12 mouse cellular contexts compared by ENCODE assay signal in genomic region chr2:156903367-156903766, GRCm38 (mm10). TPM values are rescaled to one million over a fixed set of nuclear protein-coding genes. Genes with fewer than 3 reads are reported as not detected.
DNase-seq lines count a peak whose midpoint lies in the region; ATAC-seq and TF ChIP-seq lines count a peak whose summit lies in the region.
"Had no signal": no experiment of that assay in that cellular context is flagged by ENCODE, and none has a peak within 500 bp of the region (broad histone marks: within the 10 kb centered on the region; RNA-seq: fewer than 3 reads in every experiment).

No protein-coding gene starts in this region.

- no peak for TF ChIP-seq POLR2A in cortical plate, adult 2 months (IDR thresholded peaks at IDR 0.05; ENCODE audit: extremely low read depth, insufficient read depth, low read length)

- peak; percentile 67 for TF ChIP-seq CTCF in layer of hippocampus, adult 2 months (conservative IDR thresholded peaks at IDR 0.05)
- TF ChIP-seq CTCF in E14TG2a.4 (conservative IDR thresholded peaks at IDR 0.05; ENCODE audit: low read length) = peak; percentile 19
- TF ChIP-seq CTCF in cortical plate, adult 2 months (IDR thresholded peaks at IDR 0.05; ENCODE audit: extremely low read depth, insufficient read depth, low read length) = peak; percentile 44

- no peak overlapping the region for H3K27ac ChIP-seq in layer of hippocampus, adult 2 months
- H3K27ac ChIP-seq in cortical plate, adult 2 months (ENCODE audit: insufficient read depth, low read length) = no peak overlapping the region
- H3K27ac ChIP-seq: heart, embryonic 15.5 days; liver, embryonic 15.5 days had no signal

- peaks cover 12% of the 10 kb centered on the region; the same call in 1 of the 2 replicates for H3K9me3 ChIP-seq in E14TG2a.4 (ENCODE audit: low read length)
- H3K9me3 ChIP-seq: heart, embryonic 15.5 days; liver, embryonic 15.5 days; megakaryocyte, embryonic 14.5 days had no signal

- DNase-seq in cerebellum, adult 11-12 months = peak; percentile 47
- no peak for DNase-seq in cerebellum, postnatal 4 days (ENCODE audit: low spot score in 2 of 2)
- no peak for DNase-seq in layer of hippocampus, adult 2 months (ENCODE audit: low spot score in 2 of 2)
- no peak for DNase-seq in layer of hippocampus, postnatal 14 days (ENCODE audit: low spot score in 2 of 2)
- no peak for DNase-seq in adrenal gland, adult 2 months
- DNase-seq: gastrocnemius, postnatal 25 days had no signal

- H3K36me3 ChIP-seq in E14TG2a.4 (ENCODE audit: insufficient read depth, low read length) = no peaks in the 10 kb centered on the region
- H3K36me3 ChIP-seq: heart, embryonic 15.5 days; liver, embryonic 15.5 days had no signal

- no peaks in the 10 kb centered on the region for H3K27me3 ChIP-seq in E14TG2a.4 (ENCODE audit: insufficient read depth, low read length)
- H3K27me3 ChIP-seq: heart, embryonic 15.5 days; liver, embryonic 15.5 days; megakaryocyte, embryonic 14.5 days had no signal

- H3K4me3 ChIP-seq in layer of hippocampus, adult 2 months = no peak overlapping the region
- no peak overlapping the region for H3K4me3 ChIP-seq in E14TG2a.4 (replicated peaks; ENCODE audit: low read length)
- H3K4me3 ChIP-seq in cortical plate, adult 2 months (ENCODE audit: insufficient read depth, low read length) = no peak overlapping the region
- H3K4me3 ChIP-seq: heart, embryonic 15.5 days; liver, embryonic 15.5 days; megakaryocyte, embryonic 14.5 days had no signal

- no peaks in the 10 kb centered on the region for H3K4me1 ChIP-seq in E14TG2a.4 (replicated peaks; ENCODE audit: low read depth, low read length)
- peaks cover 5% of the 10 kb centered on the region for H3K4me1 ChIP-seq in cortical plate, adult 2 months (ENCODE audit: control insufficient read depth, insufficient read depth, low read length)

- no peak for ATAC-seq in activated CD4-positive, CD25-positive, alpha-beta regulatory T cell, adult 4 months

RNA-seq across cellular contexts. Expression of gene Sla2, which starts 16.4 kb away (rescaled TPM):
- total RNA-seq in layer of hippocampus, adult 2 months (2021) = under 1 TPM; 0.31 to 0.34 TPM
- under 1 TPM; 0.19 to 0.30 TPM for total RNA-seq in layer of hippocampus, postnatal 14 days (2021)
- 0.67 and 0.85 TPM in 2 replicates for polyA plus RNA-seq in cortical plate, adult 2 months (2012; rRNA removed)
- 10 to 100 TPM; 57.8 to 67.4 TPM for polyA plus RNA-seq in activated CD4-positive, CD25-positive, alpha-beta regulatory T cell, adult 4 months (2017; shearing (Covaris generic))
- total RNA-seq in adrenal gland, adult 2 months (2021) = not detected
- 0.09 and 0.15 TPM in 2 replicates for polyA plus RNA-seq in adrenal gland, adult 2 months (2012; rRNA removed)
- total RNA-seq: gastrocnemius, postnatal 25 days had no signal

RNA-seq across cellular contexts. Expression of gene Rab5if, which starts 40.4 kb away (rescaled TPM):
- 10 to 100 TPM; 89.3 to 92.1 TPM for total RNA-seq in layer of hippocampus, adult 2 months (2021)
- total RNA-seq in layer of hippocampus, postnatal 14 days (2021) = 100 to 1,000 TPM; 108 to 114 TPM
- polyA plus RNA-seq in cortical plate, adult 2 months (2012; rRNA removed) = 100 and 110 TPM in 2 replicates
- 1 to 10 TPM; 4.1 to 7.6 TPM for polyA plus RNA-seq in activated CD4-positive, CD25-positive, alpha-beta regulatory T cell, adult 4 months (2017; shearing (Covaris generic))
- total RNA-seq in adrenal gland, adult 2 months (2021) = 100 to 1,000 TPM; 285 to 311 TPM
- 324 and 358 TPM in 2 replicates for polyA plus RNA-seq in adrenal gland, adult 2 months (2012; rRNA removed)

RNA-seq across cellular contexts. Expression of gene 4930518I15Rik, which starts 45.6 kb away (rescaled TPM):
- total RNA-seq in layer of hippocampus, adult 2 months (2021) = 1 to 10 TPM; 3.4 to 4.7 TPM
- total RNA-seq in layer of hippocampus, postnatal 14 days (2021) = 1 to 10 TPM; 3.4 to 3.5 TPM
- 3.0 and 4.0 TPM in 2 replicates for polyA plus RNA-seq in cortical plate, adult 2 months (2012; rRNA removed)
- polyA plus RNA-seq in activated CD4-positive, CD25-positive, alpha-beta regulatory T cell, adult 4 months (2017; shearing (Covaris generic)) = 10 to 100 TPM; 16.3 to 25.4 TPM
- total RNA-seq in adrenal gland, adult 2 months (2021) = 1 to 10 TPM; 2.5 to 3.4 TPM
- polyA plus RNA-seq in adrenal gland, adult 2 months (2012; rRNA removed) = 0.68 and 0.98 TPM in 2 replicates
